Mouse (Mus musculus) forebrain, embryonic 16.5 days (tissue): Measurements from ENCODE around the gene Prph. TPM values are rescaled to one million over a fixed set of nuclear protein-coding genes. Genes with fewer than 3 reads are reported as not detected.

Source experiments
- ATAC-seq: fragments of 200-750 bp; cut with Nextera tagmentation; 2 replicates; pipeline ENCODE4 v1.8.0; 2017; ENCODE audit warnings: mild to moderate bottlenecking, moderate library complexity
- H3K27ac ChIP-seq: fragments of 300-500 bp; sonication (generic); 2 replicates; pipeline ENCODE4 v1.5.1; 2014; ENCODE audit warnings: low read length, control low read depth
- H3K27me3 ChIP-seq: fragments of 300-500 bp; sonication (generic); replicated peaks from 2 replicates; pipeline ENCODE4 v1.6.1; 2014; ENCODE audit warnings: low read length; ENCODE audit not compliant: control insufficient read depth, insufficient read depth
- H3K36me3 ChIP-seq: fragments of 300-500 bp; sonication (generic); 2 replicates; pipeline ENCODE4 v1.6.1; 2014; ENCODE audit not compliant: control insufficient read depth, insufficient read depth
- H3K4me1 ChIP-seq: fragments of 300-500 bp; sonication (generic); replicated peaks from 2 replicates; pipeline ENCODE4 v1.6.1; 2014; ENCODE audit warnings: low read length; ENCODE audit not compliant: control insufficient read depth, insufficient read depth
- H3K4me2 ChIP-seq: fragments of 300-500 bp; sonication (generic); 2 replicates; pipeline ENCODE4 v1.6.1; 2014; ENCODE audit warnings: mild to moderate bottlenecking, low read length, control low read depth
- H3K4me3 ChIP-seq: fragments of 300-500 bp; sonication (generic); replicated peaks from 2 replicates; pipeline ENCODE4 v1.5.1; 2014; ENCODE audit warnings: mild to moderate bottlenecking, low read length, control low read depth
- H3K9ac ChIP-seq: fragments of 300-500 bp; sonication (generic); replicated peaks from 2 replicates; pipeline ENCODE4 v1.6.1; 2014; ENCODE audit warnings: low read depth, low read length, control low read depth
- H3K9me3 ChIP-seq: fragments of 300-500 bp; sonication (generic); 2 replicates; pipeline ENCODE4 v1.6.1; 2016; ENCODE audit warnings: low read length; ENCODE audit not compliant: control insufficient read depth
- WGBS: fragments of 180-500 bp; shearing (Covaris S2); extraction: QIAGEN DNeasy Blood & Tissue Kit; methylation state at CpG from one replicate; pipeline ENCODE4 v1.1.7; 2014; 5-methylcytosine and 5-hydroxymethylcytosine counted together
- polyA plus RNA-seq: library from polyadenylated mRNA; unstranded; fragments of >200 nt; fragmentation: Nextera tagmentation; extraction: Ambion mirVana; gene quantifications from 2 replicates; pipeline ENCODE4 v1.2.1, GENCODE M21; 2015

The Prph gene
- polyA plus RNA-seq = 1.3 and 2.2 TPM in 2 replicates

GRCm38 (mm10) chr15:99055040-99055439 is at the start of gene Prph:
TSS of gene Prph (plus strand) at chr15:99055174.
- H3K4me3 ChIP-seq = peak within 1 kb of the TSS; percentile 44
- 2% methylated on average over 26 of the region's 30 CpGs for WGBS

GRCm38 (mm10) chr15:99008801-99009241 is 46.2 kb upstream of the Prph start:
- no peak overlapping the region for H3K9ac ChIP-seq
- no peaks in the 10 kb centered on the region for H3K9me3 ChIP-seq
- no peak overlapping the region for H3K4me2 ChIP-seq
- no peak overlapping the region for H3K27ac ChIP-seq
- H3K4me3 ChIP-seq = no peak overlapping the region
- H3K27me3 ChIP-seq = no peaks in the 10 kb centered on the region
- H3K4me1 ChIP-seq = no peaks in the 10 kb centered on the region
- H3K36me3 ChIP-seq = no peaks in the 10 kb centered on the region
- 76% methylated on average over 6 of the region's 6 CpGs for WGBS
- ATAC-seq = no peak

More at GRCm38 (mm10) chr15:99055040-99055439, at the start of gene Prph:
- Histone ChIP-seq H3K4me1 (peaks cover 28% of the 10 kb centered on the region), H3K27ac (no peak within 1 kb of the TSS), H3K9me3 (no peaks in the 10 kb centered on the region), H3K4me2 (peak within 1 kb of the TSS; percentile 81), H3K27me3 (peaks cover 55% of the 10 kb centered on the region), H3K36me3 (no peaks in the 10 kb centered on the region), H3K9ac (peak within 1 kb of the TSS; percentile 53)
- no peak for ATAC-seq

GRCm38 (mm10) chr15:99010896-99011295 is 44.1 kb upstream of the Prph start:
- H3K4me1 ChIP-seq = no peaks in the 10 kb centered on the region
- H3K4me2 ChIP-seq = no peak overlapping the region
- WGBS = 83% methylated on average over 2 of the region's 2 CpGs
- no peaks in the 10 kb centered on the region for H3K36me3 ChIP-seq
- H3K9me3 ChIP-seq = no peaks in the 10 kb centered on the region
- H3K9ac ChIP-seq = no peak overlapping the region
- H3K4me3 ChIP-seq = no peak overlapping the region
- no peak for ATAC-seq
- H3K27ac ChIP-seq = no peak overlapping the region
- H3K27me3 ChIP-seq = no peaks in the 10 kb centered on the region

GRCm38 (mm10) chr15:99011946-99012345 is 43.0 kb upstream of the Prph start:
- Histone ChIP-seq H3K4me3 (no peak overlapping the region), H3K9me3 (no peaks in the 10 kb centered on the region), H3K9ac (no peak overlapping the region), H3K4me2 (no peak overlapping the region), H3K27ac (no peak overlapping the region), H3K27me3 (no peaks in the 10 kb centered on the region), H3K36me3 (no peaks in the 10 kb centered on the region), H3K4me1 (no peaks in the 10 kb centered on the region)
- WGBS = 85% methylated on average over 3 of the region's 3 CpGs
- ATAC-seq = no peak

- no peak for ATAC-seq
Measured at GRCm38 (mm10) chr15:99014496-99015030, 40.4 kb upstream of the Prph start.

GRCm38 (mm10) chr15:99017355-99017761 is 37.6 kb upstream of the Prph start:
- Histone ChIP-seq H3K27me3 (no peaks in the 10 kb centered on the region), H3K27ac (no peak overlapping the region), H3K9ac (no peak overlapping the region), H3K9me3 (no peaks in the 10 kb centered on the region), H3K4me2 (no peak overlapping the region), H3K36me3 (no peaks in the 10 kb centered on the region), H3K4me1 (no peaks in the 10 kb centered on the region), H3K4me3 (no peak overlapping the region)
- WGBS = 83% methylated on average over 8 of the region's 8 CpGs
- ATAC-seq = no peak

More at GRCm38 (mm10) chr15:99014496-99015030, 40.4 kb upstream of the Prph start:
- Histone ChIP-seq H3K27ac (no peak overlapping the region), H3K4me1 (no peaks in the 10 kb centered on the region), H3K36me3 (no peaks in the 10 kb centered on the region), H3K27me3 (no peaks in the 10 kb centered on the region), H3K4me3 (no peak overlapping the region), H3K9me3 (no peaks in the 10 kb centered on the region), H3K9ac (no peak overlapping the region), H3K4me2 (no peak overlapping the region)
- 69% methylated on average over 9 of the region's 9 CpGs for WGBS

- WGBS = 45% methylated on average over 9 of the region's 9 CpGs
- no peak overlapping the region for H3K27ac ChIP-seq
- no peak for ATAC-seq
- H3K4me2 ChIP-seq = no peak overlapping the region
- H3K4me3 ChIP-seq = no peak overlapping the region
- no peaks in the 10 kb centered on the region for H3K27me3 ChIP-seq
- H3K36me3 ChIP-seq = no peaks in the 10 kb centered on the region
- no peaks in the 10 kb centered on the region for H3K4me1 ChIP-seq
- no peaks in the 10 kb centered on the region for H3K9me3 ChIP-seq
- H3K9ac ChIP-seq = no peak overlapping the region
Measured at GRCm38 (mm10) chr15:99017986-99018385, 37.0 kb upstream of the Prph start.

- no peaks in the 10 kb centered on the region for H3K36me3 ChIP-seq
- no peak overlapping the region for H3K4me3 ChIP-seq
- no peaks in the 10 kb centered on the region for H3K9me3 ChIP-seq
- WGBS = 86% methylated on average over 4 of the region's 4 CpGs
- H3K4me2 ChIP-seq = no peak overlapping the region
- no peak overlapping the region for H3K27ac ChIP-seq
- ATAC-seq = no peak
- no peak overlapping the region for H3K9ac ChIP-seq
- H3K27me3 ChIP-seq = no peaks in the 10 kb centered on the region
- no peaks in the 10 kb centered on the region for H3K4me1 ChIP-seq
Measured at GRCm38 (mm10) chr15:99018630-99019029, 36.3 kb upstream of the Prph start.

- WGBS = 64% methylated on average over 8 of the region's 8 CpGs
- Histone ChIP-seq H3K4me3 (no peak overlapping the region), H3K27ac (no peak overlapping the region), H3K9ac (no peak overlapping the region), H3K4me1 (no peaks in the 10 kb centered on the region), H3K27me3 (no peaks in the 10 kb centered on the region), H3K4me2 (no peak overlapping the region), H3K36me3 (no peaks in the 10 kb centered on the region), H3K9me3 (no peaks in the 10 kb centered on the region)
- no peak for ATAC-seq
Measured at GRCm38 (mm10) chr15:99019436-99019835, 35.5 kb upstream of the Prph start.

- no peak for ATAC-seq
- H3K9me3 ChIP-seq = no peaks in the 10 kb centered on the region
- H3K4me3 ChIP-seq = no peak overlapping the region
- WGBS = 92% methylated on average over 4 of the region's 4 CpGs
- H3K4me1 ChIP-seq = no peaks in the 10 kb centered on the region
- H3K36me3 ChIP-seq = no peaks in the 10 kb centered on the region
- no peak overlapping the region for H3K9ac ChIP-seq
- H3K27me3 ChIP-seq = no peaks in the 10 kb centered on the region
- no peak overlapping the region for H3K4me2 ChIP-seq
- H3K27ac ChIP-seq = no peak overlapping the region
Measured at GRCm38 (mm10) chr15:99020171-99020570, 34.8 kb upstream of the Prph start.
